Mouse (Mus musculus): ENCODE results near the gene Nrcam.

GRCm38 (mm10) chr12:44411031-44411430, 82.3 kb downstream of the Nrcam start:
- TF ChIP-seq CTCF (IDR thresholded peaks at IDR 0.05; ENCODE audit: low read depth) (no peak), EP300 (IDR thresholded peaks at IDR 0.05; ENCODE audit: low read depth) (no peak)

Measured in liver, embryonic 14.5 days (tissue).